Mouse (Mus musculus) forebrain, embryonic 10.5 days (tissue): Measurements from ENCODE around the gene Eva1c. TPM values are rescaled to one million over a fixed set of nuclear protein-coding genes. Genes with fewer than 3 reads are reported as not detected.

Experiments
- DNase-seq: peaks from one replicate; pipeline ENCODE4 v3.0.0-alpha.2; 2017; ENCODE audit warnings: low spot score; ENCODE audit errors: extremely low spot score
- H3K27ac ChIP-seq: fragments of 300-500 bp; sonication (generic); 2 replicates; pipeline ENCODE4 v1.5.1; 2016; ENCODE audit warnings: mild to moderate bottlenecking
- H3K27me3 ChIP-seq: fragments of 300-500 bp; sonication (generic); 2 replicates; pipeline ENCODE4 v1.6.1; 2016; ENCODE audit warnings: mild to moderate bottlenecking; ENCODE audit not compliant: poor library complexity, severe bottlenecking
- H3K36me3 ChIP-seq: fragments of 300-500 bp; sonication (generic); replicated peaks from 2 replicates; pipeline ENCODE4 v1.6.1; 2016; ENCODE audit warnings: mild to moderate bottlenecking, moderate library complexity
- H3K4me1 ChIP-seq: fragments of 300-500 bp; sonication (generic); 2 replicates; pipeline ENCODE4 v1.6.1; 2016
- H3K4me3 ChIP-seq: fragments of 300-500 bp; sonication (generic); 2 replicates; pipeline ENCODE4 v1.5.1; 2016; ENCODE audit warnings: mild to moderate bottlenecking, moderate library complexity
- H3K9me3 ChIP-seq: fragments of 300-500 bp; sonication (generic); 2 replicates; pipeline ENCODE4 v1.6.1; 2016; ENCODE audit warnings: mild to moderate bottlenecking, moderate library complexity
- WGBS: fragments of 180-500 bp; shearing (Covaris S2); methylation state at CpG from one replicate; pipeline ENCODE4 v1.1.7; 2016; 5-methylcytosine and 5-hydroxymethylcytosine counted together
- polyA plus RNA-seq: library from polyadenylated mRNA; unstranded; fragments of >200 nt; fragmentation: Nextera tagmentation; extraction: Ambion mirVana; gene quantifications from 2 replicates; pipeline ENCODE4 v1.2.1, GENCODE M21; 2016

Gene Eva1c
- polyA plus RNA-seq, 1 experiment from 2014 or later, result 0.48 TPM

GRCm38 (mm10) chr16:90851621-90852334 lies 25.3 kb downstream of the Eva1c start:
- H3K27ac ChIP-seq, result peak overlapping the region; percentile 51; the same call in 1 of the 2 replicates
- no peaks in the 10 kb centered on the region for H3K9me3 ChIP-seq

GRCm38 (mm10) chr16:90856552-90857200 lies 30.2 kb downstream of the Eva1c start:
- H3K4me1 ChIP-seq, result peaks cover 22% of the 10 kb centered on the region
- no peak overlapping the region for H3K4me3 ChIP-seq
- 90% methylated on average over 6 of the region's 6 CpGs for WGBS
- no peak overlapping the region for H3K27ac ChIP-seq
- H3K36me3 ChIP-seq, result no peaks in the 10 kb centered on the region
- DNase-seq, result no peak
- no peaks in the 10 kb centered on the region for H3K9me3 ChIP-seq
- H3K27me3 ChIP-seq, result no peaks in the 10 kb centered on the region

More at GRCm38 (mm10) chr16:90851621-90852334, 25.3 kb downstream of the Eva1c start:
- H3K36me3 ChIP-seq, result no peaks in the 10 kb centered on the region
- peaks cover 62% of the 10 kb centered on the region for H3K4me1 ChIP-seq
- no peaks in the 10 kb centered on the region for H3K27me3 ChIP-seq
- WGBS, result 42% methylated on average over 11 of the region's 11 CpGs
- DNase-seq, result no peak
- no peak overlapping the region for H3K4me3 ChIP-seq

- peaks cover 11% of the 10 kb centered on the region for H3K4me1 ChIP-seq
- no peaks in the 10 kb centered on the region for H3K9me3 ChIP-seq
- WGBS, result 86% methylated on average over 4 of the region's 4 CpGs
- DNase-seq, result no peak
- H3K27ac ChIP-seq, result no peak overlapping the region
- no peak overlapping the region for H3K4me3 ChIP-seq
- no peaks in the 10 kb centered on the region for H3K36me3 ChIP-seq
- no peaks in the 10 kb centered on the region for H3K27me3 ChIP-seq
Observed at GRCm38 (mm10) chr16:90858206-90858605, 31.7 kb downstream of the Eva1c start.

GRCm38 (mm10) chr16:90863036-90863435 lies 36.5 kb downstream of the Eva1c start:
- DNase-seq, result no peak
- Histone ChIP-seq H3K27me3 (0 out of 2 replicates have a peak, but pooled peaks cover 5% of the 10 kb centered on the region), H3K4me1 (peaks cover 11% of the 10 kb centered on the region), H3K4me3 (no peak overlapping the region), H3K36me3 (no peaks in the 10 kb centered on the region), H3K27ac (no peak overlapping the region), H3K9me3 (no peaks in the 10 kb centered on the region)
- 87% methylated on average over 3 of the region's 3 CpGs for WGBS

GRCm38 (mm10) chr16:90863468-90864046 lies 37.0 kb downstream of the Eva1c start:
- no peak for DNase-seq
- H3K4me3 ChIP-seq, result no peak overlapping the region
- peaks cover 16% of the 10 kb centered on the region for H3K4me1 ChIP-seq
- WGBS, result 89% methylated on average over 10 of the region's 10 CpGs
- H3K9me3 ChIP-seq, result no peaks in the 10 kb centered on the region
- no peak overlapping the region for H3K27ac ChIP-seq
- H3K27me3 ChIP-seq, result 0 out of 2 replicates have a peak, but pooled peaks cover 5% of the 10 kb centered on the region
- H3K36me3 ChIP-seq, result no peaks in the 10 kb centered on the region

GRCm38 (mm10) chr16:90864693-90865092 lies 38.2 kb downstream of the Eva1c start:
- H3K4me3 ChIP-seq, result no peak overlapping the region
- DNase-seq, result no peak
- WGBS, result 74% methylated on average over 7 of the region's 7 CpGs

GRCm38 (mm10) chr16:90865652-90866051 lies 39.1 kb downstream of the Eva1c start:
- no peaks in the 10 kb centered on the region for H3K36me3 ChIP-seq
- no peak overlapping the region for H3K27ac ChIP-seq
- 71% methylated on average over 9 of the region's 9 CpGs for WGBS
- peaks cover 18% of the 10 kb centered on the region for H3K4me1 ChIP-seq
- no peak overlapping the region for H3K4me3 ChIP-seq
- H3K9me3 ChIP-seq, result no peaks in the 10 kb centered on the region
- DNase-seq, result no peak
- 0 out of 2 replicates have a peak, but pooled peaks cover 5% of the 10 kb centered on the region for H3K27me3 ChIP-seq

More at GRCm38 (mm10) chr16:90864693-90865092, 38.2 kb downstream of the Eva1c start:
- Histone ChIP-seq H3K4me1 (peaks cover 18% of the 10 kb centered on the region), H3K36me3 (no peaks in the 10 kb centered on the region), H3K27me3 (0 out of 2 replicates have a peak, but pooled peaks cover 5% of the 10 kb centered on the region), H3K27ac (no peak overlapping the region), H3K9me3 (no peaks in the 10 kb centered on the region)

- Histone ChIP-seq H3K36me3 (no peaks in the 10 kb centered on the region), H3K27ac (no peak overlapping the region), H3K27me3 (0 out of 2 replicates have a peak, but pooled peaks cover 5% of the 10 kb centered on the region), H3K4me3 (no peak overlapping the region), H3K9me3 (no peaks in the 10 kb centered on the region), H3K4me1 (peaks cover 24% of the 10 kb centered on the region)
- 22% methylated on average over 7 of the region's 7 CpGs for WGBS
- DNase-seq, result no peak
Observed at GRCm38 (mm10) chr16:90868129-90868528, 41.6 kb downstream of the Eva1c start.

GRCm38 (mm10) chr16:90869361-90869760 lies 42.8 kb downstream of the Eva1c start:
- H3K27ac ChIP-seq, result no peak overlapping the region
- 91% methylated on average over 4 of the region's 4 CpGs for WGBS
- no peaks in the 10 kb centered on the region for H3K36me3 ChIP-seq
- 0 out of 2 replicates have a peak, but pooled peaks cover 5% of the 10 kb centered on the region for H3K27me3 ChIP-seq
- no peaks in the 10 kb centered on the region for H3K9me3 ChIP-seq
- no peak for DNase-seq
- H3K4me1 ChIP-seq, result peaks cover 21% of the 10 kb centered on the region
- no peak overlapping the region for H3K4me3 ChIP-seq

- H3K9me3 ChIP-seq, result no peaks in the 10 kb centered on the region
- no peak overlapping the region for H3K27ac ChIP-seq
- no peak overlapping the region for H3K4me3 ChIP-seq
- H3K4me1 ChIP-seq, result peaks cover 14% of the 10 kb centered on the region
- H3K36me3 ChIP-seq, result no peaks in the 10 kb centered on the region
- WGBS, result 76% methylated on average over 8 of the region's 8 CpGs
- no peaks in the 10 kb centered on the region for H3K27me3 ChIP-seq
- DNase-seq, result no peak
Observed at GRCm38 (mm10) chr16:90872936-90873335, 46.4 kb downstream of the Eva1c start.

- DNase-seq, result no peak
- Histone ChIP-seq H3K27me3 (no peaks in the 10 kb centered on the region), H3K9me3 (no peaks in the 10 kb centered on the region), H3K4me3 (no peak overlapping the region), H3K36me3 (no peaks in the 10 kb centered on the region), H3K4me1 (peaks cover 6% of the 10 kb centered on the region; the same call in 1 of the 2 replicates), H3K27ac (no peak overlapping the region)
- 83% methylated on average over 5 of the region's 5 CpGs for WGBS
Observed at GRCm38 (mm10) chr16:90874536-90874935, 48.0 kb downstream of the Eva1c start.

GRCm38 (mm10) chr16:90878135-90878860 lies 51.8 kb downstream of the Eva1c start:
- no peak for DNase-seq
- H3K9me3 ChIP-seq, result no peaks in the 10 kb centered on the region
- no peak overlapping the region for H3K27ac ChIP-seq
- no peaks in the 10 kb centered on the region for H3K36me3 ChIP-seq
- no peaks in the 10 kb centered on the region for H3K27me3 ChIP-seq
- no peaks in the 10 kb centered on the region for H3K4me1 ChIP-seq
- H3K4me3 ChIP-seq, result no peak overlapping the region
- WGBS, result 81% methylated on average over 3 of the region's 3 CpGs
